Mouse (Mus musculus): ENCODE measurements around the gene Birc6. TPM values are rescaled to one million over a fixed set of nuclear protein-coding genes. Genes with fewer than 3 reads are reported as not detected.

The Birc6 gene
- polyA plus RNA-seq, 1 experiment from 2014 or later, result 83.8 TPM

- DNase-seq (ENCODE audit: low spot score) (no peak), ATAC-seq (replicated peaks; ENCODE audit: insufficient number of reproducible peaks, low FRiP score, low TSS enrichment, low read depth) (no peak)
- WGBS, result 10% methylated on average over 3 of the region's 3 CpGs
- Histone ChIP-seq H3K4me1 (ENCODE audit: control insufficient read depth, insufficient read depth, low read length) (no peaks in the 10 kb centered on the region), H3K9ac (replicated peaks; ENCODE audit: low read length) (peak overlapping the region; percentile 96), H3K27me3 (ENCODE audit: control insufficient read depth, insufficient read depth, low read length) (no peaks in the 10 kb centered on the region), H3K27ac (replicated peaks; ENCODE audit: low read depth, low read length) (peak overlapping the region; percentile 98; the same call in 1 of the 2 replicates), H3K4me3 (ENCODE audit: low read depth, low read length) (peak overlapping the region; percentile 98), H3K9me3 (replicated peaks; ENCODE audit: control insufficient read depth, low read length) (no peaks in the 10 kb centered on the region), H3K36me3 (replicated peaks; ENCODE audit: control insufficient read depth, insufficient read depth, low read depth, low read length) (no peaks in the 10 kb centered on the region), H3K4me2 (ENCODE audit: low read depth, low read length) (peak overlapping the region; percentile 48)
These were observed 1.4 kb downstream of the Birc6 start for GRCm38 (mm10) chr17:74529533-74529824.

- no peaks in the 10 kb centered on the region for H3K9me3 ChIP-seq (replicated peaks; ENCODE audit: control insufficient read depth, low read length)
- H3K27me3 ChIP-seq (ENCODE audit: control insufficient read depth, insufficient read depth, low read length), result no peaks in the 10 kb centered on the region
- DNase-seq (ENCODE audit: low spot score) (no peak), ATAC-seq (replicated peaks; ENCODE audit: insufficient number of reproducible peaks, low FRiP score, low TSS enrichment, low read depth) (no peak)
- no peak overlapping the region for H3K9ac ChIP-seq (replicated peaks; ENCODE audit: low read length)
- no peak overlapping the region for H3K27ac ChIP-seq (replicated peaks; ENCODE audit: low read depth, low read length)
- H3K4me2 ChIP-seq (ENCODE audit: low read depth, low read length), result no peak overlapping the region
- no peaks in the 10 kb centered on the region for H3K4me1 ChIP-seq (ENCODE audit: control insufficient read depth, insufficient read depth, low read length)
- no peaks in the 10 kb centered on the region for H3K36me3 ChIP-seq (replicated peaks; ENCODE audit: control insufficient read depth, insufficient read depth, low read depth, low read length)
- 97% methylated on average over 4 of the region's 4 CpGs for WGBS
- H3K4me3 ChIP-seq (ENCODE audit: low read depth, low read length), result no peak overlapping the region
These were observed 6.9 kb downstream of the Birc6 start for GRCm38 (mm10) chr17:74534971-74535370.

DNA sequence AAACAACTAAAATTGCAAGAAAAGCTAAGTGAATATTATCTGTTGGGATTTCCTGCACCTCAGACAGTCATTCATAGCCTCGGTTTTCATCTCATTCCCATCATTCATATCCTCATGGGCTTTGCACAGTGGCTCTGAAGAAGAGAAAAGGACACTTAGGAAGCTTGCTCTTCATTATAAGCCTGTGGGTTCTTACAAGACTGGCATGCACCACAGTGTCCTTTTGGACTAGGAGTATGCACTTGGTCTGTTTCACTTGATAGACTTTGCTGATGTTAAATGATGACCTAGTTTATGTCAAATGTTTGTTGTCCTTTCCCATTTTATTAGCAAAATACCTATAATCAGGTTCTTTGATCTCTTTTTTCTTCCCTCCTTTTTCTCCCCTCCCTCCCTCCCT is 9.4 kb downstream of the Birc6 start:
- 88% methylated on average over 1 of the region's 1 CpGs for WGBS
- Histone ChIP-seq H3K9me3 (replicated peaks; ENCODE audit: control insufficient read depth, low read length) (no peaks in the 10 kb centered on the region), H3K4me2 (ENCODE audit: low read depth, low read length) (no peak overlapping the region), H3K36me3 (replicated peaks; ENCODE audit: control insufficient read depth, insufficient read depth, low read depth, low read length) (no peaks in the 10 kb centered on the region), H3K27ac (replicated peaks; ENCODE audit: low read depth, low read length) (no peak overlapping the region), H3K27me3 (ENCODE audit: control insufficient read depth, insufficient read depth, low read length) (no peaks in the 10 kb centered on the region), H3K4me1 (ENCODE audit: control insufficient read depth, insufficient read depth, low read length) (no peaks in the 10 kb centered on the region), H3K9ac (replicated peaks; ENCODE audit: low read length) (no peak overlapping the region), H3K4me3 (ENCODE audit: low read depth, low read length) (no peak overlapping the region)
- DNase-seq (ENCODE audit: low spot score) (no peak), ATAC-seq (replicated peaks; ENCODE audit: insufficient number of reproducible peaks, low FRiP score, low TSS enrichment, low read depth) (no peak)

DNA sequence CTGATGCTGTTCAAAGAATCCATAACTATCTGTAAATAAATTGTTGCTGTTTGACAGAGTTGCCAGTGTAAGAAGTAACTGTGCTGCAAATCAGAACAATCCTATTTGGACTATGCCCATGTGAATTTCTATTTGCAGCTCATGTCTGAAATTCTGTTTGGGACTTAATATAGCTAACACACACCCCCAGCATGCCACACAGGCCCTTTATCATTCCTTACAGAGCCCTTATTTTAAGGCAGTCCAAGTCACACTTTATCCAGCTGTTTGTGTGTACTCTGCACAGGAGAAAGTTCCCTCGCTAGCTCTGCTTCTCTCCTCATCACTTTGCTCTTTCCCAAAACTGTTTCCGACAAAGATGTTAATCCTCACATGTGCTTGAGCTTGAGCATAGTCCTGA is 15.5 kb downstream of the Birc6 start:
- Histone ChIP-seq H3K4me3 (ENCODE audit: low read depth, low read length) (no peak overlapping the region), H3K4me1 (ENCODE audit: control insufficient read depth, insufficient read depth, low read length) (no peaks in the 10 kb centered on the region), H3K9me3 (replicated peaks; ENCODE audit: control insufficient read depth, low read length) (no peaks in the 10 kb centered on the region), H3K36me3 (replicated peaks; ENCODE audit: control insufficient read depth, insufficient read depth, low read depth, low read length) (no peaks in the 10 kb centered on the region), H3K4me2 (ENCODE audit: low read depth, low read length) (no peak overlapping the region), H3K27ac (replicated peaks; ENCODE audit: low read depth, low read length) (no peak overlapping the region), H3K9ac (replicated peaks; ENCODE audit: low read length) (no peak overlapping the region), H3K27me3 (ENCODE audit: control insufficient read depth, insufficient read depth, low read length) (no peaks in the 10 kb centered on the region)
- WGBS, result 98% methylated on average over 2 of the region's 2 CpGs
- ATAC-seq (replicated peaks; ENCODE audit: insufficient number of reproducible peaks, low FRiP score, low TSS enrichment, low read depth) (no peak), DNase-seq (ENCODE audit: low spot score) (no peak)

GRCm38 (mm10) chr17:74554118-74554517 is 26.0 kb downstream of the Birc6 start:
- Histone ChIP-seq H3K4me1 (ENCODE audit: control insufficient read depth, insufficient read depth, low read length) (no peaks in the 10 kb centered on the region), H3K9ac (replicated peaks; ENCODE audit: low read length) (no peak overlapping the region), H3K9me3 (replicated peaks; ENCODE audit: control insufficient read depth, low read length) (no peaks in the 10 kb centered on the region), H3K4me3 (ENCODE audit: low read depth, low read length) (no peak overlapping the region), H3K4me2 (ENCODE audit: low read depth, low read length) (no peak overlapping the region), H3K36me3 (replicated peaks; ENCODE audit: control insufficient read depth, insufficient read depth, low read depth, low read length) (no peaks in the 10 kb centered on the region), H3K27me3 (ENCODE audit: control insufficient read depth, insufficient read depth, low read length) (no peaks in the 10 kb centered on the region), H3K27ac (replicated peaks; ENCODE audit: low read depth, low read length) (no peak overlapping the region)
- DNase-seq (ENCODE audit: low spot score) (no peak), ATAC-seq (replicated peaks; ENCODE audit: insufficient number of reproducible peaks, low FRiP score, low TSS enrichment, low read depth) (no peak)
- WGBS, result 81% methylated on average over 5 of the region's 5 CpGs

DNA sequence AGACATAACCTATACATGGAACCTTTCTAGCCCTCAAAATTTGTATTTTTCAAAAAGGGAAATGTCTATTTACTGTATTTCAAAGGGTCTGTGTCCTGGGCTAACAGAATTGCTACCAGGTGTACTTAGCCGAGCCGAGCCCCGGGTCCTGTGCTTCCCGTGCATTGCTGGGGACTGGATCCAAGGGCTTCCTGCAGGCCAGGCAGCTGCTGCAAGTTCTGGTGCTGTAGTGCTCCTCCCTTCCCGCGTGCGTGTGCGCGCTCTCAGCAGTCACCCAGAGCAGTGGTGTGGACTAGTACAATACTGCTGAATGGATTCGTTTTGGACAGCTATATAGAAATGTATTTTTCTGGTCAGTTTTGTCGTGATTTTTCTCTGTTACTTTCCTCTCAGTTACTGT is 31.8 kb downstream of the Birc6 start:
- H3K27me3 ChIP-seq (ENCODE audit: control insufficient read depth, insufficient read depth, low read length), result no peaks in the 10 kb centered on the region
- no peaks in the 10 kb centered on the region for H3K4me1 ChIP-seq (ENCODE audit: control insufficient read depth, insufficient read depth, low read length)
- H3K9ac ChIP-seq (replicated peaks; ENCODE audit: low read length), result no peak overlapping the region
- WGBS, result 87% methylated on average over 11 of the region's 11 CpGs
- ATAC-seq (replicated peaks; ENCODE audit: insufficient number of reproducible peaks, low FRiP score, low TSS enrichment, low read depth), result no peak
- no peaks in the 10 kb centered on the region for H3K36me3 ChIP-seq (replicated peaks; ENCODE audit: control insufficient read depth, insufficient read depth, low read depth, low read length)
- no peak overlapping the region for H3K4me3 ChIP-seq (ENCODE audit: low read depth, low read length)
- DNase-seq (ENCODE audit: low spot score), result no peak
- no peak overlapping the region for H3K27ac ChIP-seq (replicated peaks; ENCODE audit: low read depth, low read length)
- H3K9me3 ChIP-seq (replicated peaks; ENCODE audit: control insufficient read depth, low read length), result no peaks in the 10 kb centered on the region
- H3K4me2 ChIP-seq (ENCODE audit: low read depth, low read length), result no peak overlapping the region

DNA sequence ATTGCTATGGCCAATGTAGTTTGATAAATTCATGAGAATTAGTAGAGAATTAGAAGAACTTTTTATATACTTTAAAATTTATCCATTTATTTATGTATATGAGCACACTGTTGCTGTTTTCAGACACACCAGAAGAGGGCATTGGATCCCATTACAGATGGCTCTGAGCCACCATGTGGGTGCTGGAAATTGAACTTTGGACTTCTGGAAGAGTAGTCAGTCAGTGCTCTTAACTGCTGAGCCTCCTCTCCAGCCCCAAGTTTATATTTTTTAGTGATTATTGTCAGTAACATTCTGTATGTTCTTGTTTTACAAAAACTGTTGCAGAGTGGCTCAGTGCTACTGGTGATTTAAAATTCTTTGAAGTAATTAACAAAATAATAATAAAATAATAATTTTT is 36.1 kb downstream of the Birc6 start:
- Histone ChIP-seq H3K4me2 (ENCODE audit: low read depth, low read length) (no peak overlapping the region), H3K36me3 (replicated peaks; ENCODE audit: control insufficient read depth, insufficient read depth, low read depth, low read length) (no peaks in the 10 kb centered on the region), H3K9ac (replicated peaks; ENCODE audit: low read length) (no peak overlapping the region), H3K27me3 (ENCODE audit: control insufficient read depth, insufficient read depth, low read length) (no peaks in the 10 kb centered on the region), H3K4me1 (ENCODE audit: control insufficient read depth, insufficient read depth, low read length) (no peaks in the 10 kb centered on the region), H3K9me3 (replicated peaks; ENCODE audit: control insufficient read depth, low read length) (no peaks in the 10 kb centered on the region), H3K27ac (replicated peaks; ENCODE audit: low read depth, low read length) (no peak overlapping the region), H3K4me3 (ENCODE audit: low read depth, low read length) (no peak overlapping the region)
- DNase-seq (ENCODE audit: low spot score) (no peak), ATAC-seq (replicated peaks; ENCODE audit: insufficient number of reproducible peaks, low FRiP score, low TSS enrichment, low read depth) (no peak)

GRCm38 (mm10) chr17:74569219-74569618 is 41.1 kb downstream of the Birc6 start:
- no peaks in the 10 kb centered on the region for H3K4me1 ChIP-seq (ENCODE audit: control insufficient read depth, insufficient read depth, low read length)
- H3K4me3 ChIP-seq (ENCODE audit: low read depth, low read length), result no peak overlapping the region
- 77% methylated on average over 1 of the region's 1 CpGs for WGBS
- H3K36me3 ChIP-seq (replicated peaks; ENCODE audit: control insufficient read depth, insufficient read depth, low read depth, low read length), result no peaks in the 10 kb centered on the region
- H3K9ac ChIP-seq (replicated peaks; ENCODE audit: low read length), result no peak overlapping the region
- H3K27ac ChIP-seq (replicated peaks; ENCODE audit: low read depth, low read length), result no peak overlapping the region
- H3K4me2 ChIP-seq (ENCODE audit: low read depth, low read length), result no peak overlapping the region
- no peak for DNase-seq (ENCODE audit: low spot score)
- no peaks in the 10 kb centered on the region for H3K27me3 ChIP-seq (ENCODE audit: control insufficient read depth, insufficient read depth, low read length)
- no peaks in the 10 kb centered on the region for H3K9me3 ChIP-seq (replicated peaks; ENCODE audit: control insufficient read depth, low read length)
- no peak for ATAC-seq (replicated peaks; ENCODE audit: insufficient number of reproducible peaks, low FRiP score, low TSS enrichment, low read depth)

- WGBS, result 77% methylated on average over 1 of the region's 1 CpGs
- H3K9ac ChIP-seq (replicated peaks; ENCODE audit: low read length), result no peak overlapping the region
- H3K27ac ChIP-seq (replicated peaks; ENCODE audit: low read depth, low read length), result no peak overlapping the region
- H3K4me2 ChIP-seq (ENCODE audit: low read depth, low read length), result no peak overlapping the region
- no peaks in the 10 kb centered on the region for H3K27me3 ChIP-seq (ENCODE audit: control insufficient read depth, insufficient read depth, low read length)
- no peaks in the 10 kb centered on the region for H3K36me3 ChIP-seq (replicated peaks; ENCODE audit: control insufficient read depth, insufficient read depth, low read depth, low read length)
- H3K4me3 ChIP-seq (ENCODE audit: low read depth, low read length), result no peak overlapping the region
- no peak for DNase-seq (ENCODE audit: low spot score)
- no peaks in the 10 kb centered on the region for H3K9me3 ChIP-seq (replicated peaks; ENCODE audit: control insufficient read depth, low read length)
- no peaks in the 10 kb centered on the region for H3K4me1 ChIP-seq (ENCODE audit: control insufficient read depth, insufficient read depth, low read length)
- no peak for ATAC-seq (replicated peaks; ENCODE audit: insufficient number of reproducible peaks, low FRiP score, low TSS enrichment, low read depth)
These were observed 42.5 kb downstream of the Birc6 start for GRCm38 (mm10) chr17:74570585-74570984.
